Mouse (Mus musculus) brain, adult 10 weeks (tissue): ENCODE data around the gene Fpgs. TPM values are rescaled to one million over a fixed set of nuclear protein-coding genes. Genes with fewer than 3 reads are reported as not detected.

Experiments
- polyA plus RNA-seq: library from polyadenylated mRNA; stranded (reverse); fragments of 350-450 nt; fragmentation: Illumina TruSeq; extraction: RNeasy Lipid Tissue Mini Kit (QIAGEN cat#74804); gene quantifications from one replicate; pipeline ENCODE4 v1.2.3, GENCODE M21; 2015; ENCODE audit warnings: low read depth, low replicate concordance

The Fpgs gene
- 8.9 TPM for polyA plus RNA-seq

DNA sequence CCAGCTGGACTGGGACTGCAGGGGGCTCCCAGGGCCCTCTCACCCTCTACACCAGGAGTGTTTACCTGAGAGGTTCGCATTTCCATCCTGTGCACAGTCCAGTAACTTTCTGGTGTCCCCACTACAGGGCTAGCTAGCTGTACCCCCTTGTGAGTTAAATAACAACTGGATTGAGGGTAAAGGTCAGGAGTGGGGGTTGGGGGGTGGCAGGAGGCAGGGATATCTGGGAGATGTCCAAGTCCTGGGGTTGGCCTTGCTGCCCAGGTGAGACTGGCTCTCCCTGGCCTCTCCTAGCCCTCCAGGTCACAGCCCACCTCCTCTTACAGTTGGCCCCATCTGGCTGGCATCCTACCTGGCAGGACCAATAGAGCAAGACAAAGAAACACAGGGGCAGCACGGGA lies at the start of gene Fpgs:
Gene Fpgs (minus strand): TSS at position 125 of the 401 bp plus-strand sequence.

DNA sequence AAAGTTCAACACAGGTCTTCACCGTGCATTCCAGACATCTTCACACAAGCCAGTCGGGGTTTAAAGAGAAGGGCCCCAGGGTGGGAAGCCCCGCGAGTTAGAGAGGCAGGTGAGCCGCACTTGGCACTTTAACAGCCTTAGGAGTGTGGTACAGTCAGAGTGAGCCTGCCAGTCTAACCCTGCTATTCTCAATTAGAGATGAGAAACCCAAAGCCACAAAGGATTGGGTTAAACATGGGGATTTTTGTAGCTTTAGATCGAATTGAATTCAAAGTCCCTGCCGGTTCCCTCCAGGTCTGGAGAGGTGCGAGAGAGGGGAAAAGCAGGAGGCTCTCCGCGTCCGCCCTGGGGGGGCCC lies 36.9 kb upstream of the Fpgs start, which contains the start of gene 6330409D20Rik:
Gene 6330409D20Rik (minus strand): TSS at position 101 of the 357 bp plus-strand sequence.

GRCm38 (mm10) chr2:32720681-32721229 lies 16.8 kb upstream of the Fpgs start, which contains the start of gene Sh2d3c:
Gene Sh2d3c, plus strand, starts transcription at chr2:32721055.

GRCm38 (mm10) chr2:32712934-32713817 lies 9.2 kb upstream of the Fpgs start, which contains the start of gene Cdk9:
Gene Cdk9, minus strand, starts transcription at chr2:32713076.

DNA sequence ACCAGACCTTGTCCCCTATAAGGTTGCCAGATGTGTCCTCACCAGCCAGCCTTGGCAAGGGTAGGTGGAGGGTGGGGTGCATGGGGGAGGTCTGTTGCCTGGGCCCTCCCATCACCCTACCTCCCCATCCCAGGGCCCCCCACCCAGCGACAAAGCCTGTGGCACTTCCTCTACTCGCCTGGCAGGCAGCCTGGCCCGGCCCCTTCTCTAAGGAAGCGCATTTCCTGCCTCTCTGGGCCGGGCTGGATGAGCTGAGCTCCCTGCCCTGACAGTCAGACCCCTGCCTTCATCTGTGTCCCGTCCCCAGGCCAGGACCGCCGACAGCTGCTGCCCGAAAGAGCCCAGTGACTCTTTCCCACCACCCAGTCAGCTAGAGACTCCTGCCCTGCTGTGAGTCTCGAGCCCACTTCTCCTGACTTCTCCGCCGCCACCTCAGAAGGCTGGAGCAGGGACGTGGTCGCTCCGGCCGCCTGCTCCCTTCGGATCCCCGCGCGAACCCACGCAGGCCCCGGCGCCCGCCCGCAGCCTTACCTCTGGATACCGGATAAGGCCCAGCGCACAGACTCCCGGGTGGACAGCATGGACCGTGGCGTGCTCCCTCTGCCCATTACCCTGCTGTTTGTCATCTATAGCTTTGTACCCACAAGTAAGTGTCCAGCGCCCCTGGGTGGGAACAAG lies 57.4 kb downstream of the Fpgs start, which contains the start of gene Eng:
Gene Eng (plus strand): TSS at position 217 of the 678 bp plus-strand sequence.

Other genes with a start within 250 kb of the Fpgs start
- gene Fam102a, start 168.8 kb downstream of the Fpgs start, polyA plus RNA-seq = 45.6 TPM
- gene Dpm2, start 133.3 kb downstream of the Fpgs start, polyA plus RNA-seq = 99.3 TPM
- gene Pip5kl1, start 129.3 kb downstream of the Fpgs start, polyA plus RNA-seq = 10.5 TPM
- gene 9430097D07Rik, start 128.5 kb downstream of the Fpgs start, polyA plus RNA-seq = 0.71 TPM
- gene St6galnac4, start 117.0 kb downstream of the Fpgs start, polyA plus RNA-seq = 30.5 TPM
- 122 TPM for gene St6galnac6, start 104.4 kb downstream of the Fpgs start, polyA plus RNA-seq
- gene Ak1, start 82.4 kb downstream of the Fpgs start, polyA plus RNA-seq = 123 TPM
- gene Eng, start 57.5 kb downstream of the Fpgs start, polyA plus RNA-seq = 20.2 TPM
- 127 TPM for gene Cdk9, start 8.9 kb upstream of the Fpgs start, polyA plus RNA-seq
- 15.5 TPM for gene Sh2d3c, start 16.9 kb upstream of the Fpgs start, polyA plus RNA-seq
- 2.6 TPM for gene 6330409D20Rik, start 36.9 kb upstream of the Fpgs start, polyA plus RNA-seq
- gene Tor2a, start 53.1 kb upstream of the Fpgs start, polyA plus RNA-seq = 35.2 TPM
- gene Ttc16, start 71.5 kb upstream of the Fpgs start, polyA plus RNA-seq = 1.5 TPM
- 6.8 TPM for gene Ptrh1, start 71.6 kb upstream of the Fpgs start, polyA plus RNA-seq
- gene Cfap157, start 80.3 kb upstream of the Fpgs start, polyA plus RNA-seq = 1.3 TPM
- gene Stxbp1, start 143.1 kb upstream of the Fpgs start, polyA plus RNA-seq = 506 TPM
- 19.9 TPM for gene Fam129b, start 172.0 kb upstream of the Fpgs start, polyA plus RNA-seq